Mouse (Mus musculus) thymus, adult 2 months (tissue): Measurements from ENCODE around the gene Sppl2c. TPM values are rescaled to one million over a fixed set of nuclear protein-coding genes. Genes with fewer than 3 reads are reported as not detected.
"Not testable (repeated sequence)": the region's sequence is repeated elsewhere in the genome, so short reads cannot be mapped to it uniquely, and the experiment has no call there.

Source experiments
- DNase-seq: peaks from one replicate; pipeline ENCODE4 v3.0.0; 2021
- H3K27ac ChIP-seq: fragments of 200-500 bp; 2 replicates; pipeline ENCODE4 v1.5.1; 2012; ENCODE audit warnings: low read length, control low read depth; ENCODE audit not compliant: control insufficient read depth, insufficient read depth
- H3K27me3 ChIP-seq: fragments of 200-500 bp; 2 replicates; pipeline ENCODE4 v1.6.1; 2012; ENCODE audit warnings: mild to moderate bottlenecking, low read length, moderate library complexity, mixed read lengths; ENCODE audit not compliant: control insufficient read depth, insufficient read depth
- H3K36me3 ChIP-seq: fragments of 200-500 bp; 2 replicates; pipeline ENCODE4 v1.6.1; 2012; ENCODE audit warnings: mild to moderate bottlenecking, low read length, moderate library complexity; ENCODE audit not compliant: control insufficient read depth, insufficient read depth
- H3K4me1 ChIP-seq: fragments of 200-500 bp; replicated peaks from 2 replicates; pipeline ENCODE4 v1.6.1; 2012; ENCODE audit warnings: low read length; ENCODE audit not compliant: control insufficient read depth, insufficient read depth
- H3K4me3 ChIP-seq: fragments of 200-500 bp; 2 replicates; pipeline ENCODE4 v1.5.1; 2012; ENCODE audit warnings: mild to moderate bottlenecking, low read length, control low read depth, moderate library complexity; ENCODE audit not compliant: control insufficient read depth, insufficient read depth
- CTCF ChIP-seq: fragments of 200-500 bp; IDR thresholded peaks from 2 replicates; pipeline ENCODE4 v1.5.1; 2012; ENCODE audit warnings: mild to moderate bottlenecking, control low read depth, low read length, moderate library complexity, borderline replicate concordance; ENCODE audit not compliant: control insufficient read depth, poor library complexity, insufficient read depth; ENCODE audit errors: extremely low read depth
- POLR2A ChIP-seq: fragments of 200-500 bp; IDR thresholded peaks from 2 replicates; pipeline ENCODE4 v1.6.1; 2012; ENCODE audit warnings: mild to moderate bottlenecking, low read length, control low read depth, moderate library complexity; ENCODE audit not compliant: control insufficient read depth, poor library complexity, insufficient read depth; ENCODE audit errors: extremely low read depth
- whole genome bisulfite sequencing: fragments of 180-500 bp; shearing (Covaris S2); methylation state at CpG from one replicate; pipeline ENCODE4 v1.1.7; 2018; 5-methylcytosine and 5-hydroxymethylcytosine counted together
- polyA plus RNA-seq: library from polyadenylated mRNA; depleted of rRNA; stranded (reverse); fragments of >200 nt; gene quantifications from 2 replicates; pipeline ENCODE4 v1.2.3, GENCODE M21; 2012

Gene Sppl2c
- polyA plus RNA-seq, 1 experiment = 0.22 TPM

GRCm38 (mm10) chr11:104209041-104209440 lies 22.9 kb downstream of the Sppl2c start:
- H3K4me1 ChIP-seq = no peaks in the 10 kb centered on the region
- H3K4me3 ChIP-seq = no peak overlapping the region
- H3K27ac ChIP-seq = no peak overlapping the region
- no peak for DNase-seq
- H3K27me3 ChIP-seq = no peaks in the 10 kb centered on the region
- TF ChIP-seq POLR2A (no peak), CTCF (no peak)
- no peaks in the 10 kb centered on the region for H3K36me3 ChIP-seq
- WGBS = 73% methylated on average over 3 of the region's 3 CpGs

- Histone ChIP-seq H3K4me1 (no peaks in the 10 kb centered on the region), H3K27ac (no peak overlapping the region), H3K4me3 (no peak overlapping the region), H3K36me3 (no peaks in the 10 kb centered on the region), H3K27me3 (no peaks in the 10 kb centered on the region)
- WGBS = 93% methylated on average over 6 of the region's 6 CpGs
- TF ChIP-seq POLR2A (no peak), CTCF (no peak)
- no peak for DNase-seq
These were observed 25.1 kb downstream of the Sppl2c start for GRCm38 (mm10) chr11:104211251-104211650.

- WGBS = 98% methylated on average over 5 of the region's 5 CpGs
- not testable (repeated sequence) for DNase-seq, H3K4me3 ChIP-seq, H3K36me3 ChIP-seq, H3K27me3 ChIP-seq, H3K27ac ChIP-seq, H3K4me1 ChIP-seq
These were observed 28.0 kb downstream of the Sppl2c start for GRCm38 (mm10) chr11:104214128-104214527.

GRCm38 (mm10) chr11:104218075-104218474 lies 31.9 kb downstream of the Sppl2c start:
- no peak for DNase-seq
- 85% methylated on average over 3 of the region's 3 CpGs for WGBS

GRCm38 (mm10) chr11:104220291-104220690 lies 34.2 kb downstream of the Sppl2c start:
- H3K4me3 ChIP-seq = no peak overlapping the region
- H3K27ac ChIP-seq = no peak overlapping the region
- no peaks in the 10 kb centered on the region for H3K36me3 ChIP-seq
- no peaks in the 10 kb centered on the region for H3K27me3 ChIP-seq
- TF ChIP-seq POLR2A (no peak), CTCF (no peak)
- no peak for DNase-seq
- H3K4me1 ChIP-seq = no peaks in the 10 kb centered on the region
- 89% methylated on average over 4 of the region's 4 CpGs for WGBS

More at GRCm38 (mm10) chr11:104218075-104218474, 31.9 kb downstream of the Sppl2c start:
- TF ChIP-seq POLR2A (no peak), CTCF (no peak)
- Histone ChIP-seq H3K27me3 (no peaks in the 10 kb centered on the region), H3K4me1 (no peaks in the 10 kb centered on the region), H3K27ac (no peak overlapping the region), H3K4me3 (no peak overlapping the region), H3K36me3 (no peaks in the 10 kb centered on the region)

DNA sequence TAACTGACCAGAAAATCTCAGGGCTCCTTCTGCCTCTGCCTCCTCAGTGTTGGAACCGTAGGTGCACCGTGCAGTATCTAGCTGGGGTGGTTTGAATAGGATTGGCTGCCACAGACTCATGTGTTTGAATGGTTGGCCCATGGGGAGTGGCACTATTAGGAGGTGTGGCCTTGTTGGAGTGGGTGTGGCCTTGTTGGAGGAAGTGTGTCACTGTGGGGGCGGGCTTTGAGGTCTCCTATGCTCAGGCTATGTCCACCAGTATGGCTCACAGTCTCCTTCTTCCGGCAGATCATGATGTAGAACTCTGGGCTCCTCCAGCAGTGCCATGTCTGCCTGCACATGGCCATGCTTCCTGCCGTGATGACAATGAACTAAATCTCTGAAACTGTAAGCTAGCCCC lies 35.6 kb downstream of the Sppl2c start:
- Histone ChIP-seq H3K36me3 (no peaks in the 10 kb centered on the region), H3K27ac (no peak overlapping the region), H3K4me3 (no peak overlapping the region), H3K27me3 (no peaks in the 10 kb centered on the region), H3K4me1 (no peaks in the 10 kb centered on the region)
- TF ChIP-seq CTCF (no peak), POLR2A (no peak)
- no peak for DNase-seq
- WGBS = 88% methylated on average over 5 of the region's 5 CpGs

- TF ChIP-seq POLR2A (no peak), CTCF (no peak)
- Histone ChIP-seq H3K27ac (no peak overlapping the region), H3K4me3 (no peak overlapping the region), H3K4me1 (no peaks in the 10 kb centered on the region), H3K36me3 (no peaks in the 10 kb centered on the region), H3K27me3 (no peaks in the 10 kb centered on the region)
- no peak for DNase-seq
- 86% methylated on average over 9 of the region's 9 CpGs for WGBS
These were observed 37.2 kb downstream of the Sppl2c start for GRCm38 (mm10) chr11:104223301-104223700.
